Mouse (Mus musculus): ENCODE data around the gene Fgf23. TPM values are rescaled to one million over a fixed set of nuclear protein-coding genes. Genes with fewer than 3 reads are reported as not detected.

Gene Fgf23
- polyA plus RNA-seq (2015; fragmentation: Nextera tagmentation; extraction: Ambion mirVana), result not detected in 2 replicates

DNA sequence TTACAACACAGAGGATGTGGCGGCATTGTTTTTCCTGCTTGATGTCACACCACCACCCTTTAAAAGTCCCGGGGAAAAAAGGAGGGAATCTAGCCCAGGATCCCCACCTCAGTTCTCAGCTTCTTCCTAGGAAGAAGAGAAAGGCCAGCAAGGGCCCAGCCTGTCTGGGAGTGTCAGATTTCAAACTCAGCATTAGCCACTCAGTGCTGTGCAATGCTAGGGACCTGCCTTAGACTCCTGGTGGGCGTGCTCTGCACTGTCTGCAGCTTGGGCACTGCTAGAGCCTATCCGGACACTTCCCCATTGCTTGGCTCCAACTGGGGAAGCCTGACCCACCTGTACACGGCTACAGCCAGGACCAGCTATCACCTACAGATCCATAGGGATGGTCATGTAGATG, at the start of gene Fgf23:
Fgf23 (plus strand) TSS at position 86 of the 400 bp plus-strand sequence.
- 8% methylated on average over 5 of the region's 5 CpGs for WGBS

DNA sequence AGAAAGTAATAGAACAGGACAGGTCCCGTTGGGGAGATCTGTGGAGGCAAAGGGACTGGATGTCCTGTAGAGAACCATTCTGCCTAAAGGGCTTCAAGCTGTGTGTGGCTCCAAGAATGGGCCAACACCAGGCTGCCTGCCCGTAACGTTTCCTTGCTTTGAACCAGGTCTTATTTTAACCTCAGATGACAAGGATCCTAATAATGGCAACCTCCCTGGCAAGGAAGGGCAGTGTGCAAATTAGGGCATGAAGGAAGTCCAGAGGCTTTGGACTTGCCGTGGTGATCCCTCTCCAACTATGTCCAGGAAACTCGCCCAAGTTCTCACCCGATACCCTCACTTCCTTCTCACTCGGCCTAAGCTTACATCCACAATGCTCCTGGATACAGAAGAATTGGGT, 47.9 kb upstream of the Fgf23 start:
- Histone ChIP-seq H3K36me3 (ENCODE audit: control insufficient read depth, insufficient read depth, low read length) (no peaks in the 10 kb centered on the region), H3K27ac (ENCODE audit: low read length) (no peak overlapping the region), H3K27me3 (replicated peaks; ENCODE audit: control insufficient read depth, insufficient read depth, low read length) (peaks cover 10% of the 10 kb centered on the region), H3K9ac (ENCODE audit: low read depth, low read length) (no peak overlapping the region), H3K9me3 (ENCODE audit: control insufficient read depth, low read length) (no peaks in the 10 kb centered on the region), H3K4me1 (ENCODE audit: control insufficient read depth, insufficient read depth, low read length) (no peaks in the 10 kb centered on the region), H3K4me2 (ENCODE audit: low read depth, low read length) (no peak overlapping the region), H3K4me3 (ENCODE audit: low read length) (no peak overlapping the region)
- 78% methylated on average over 7 of the region's 7 CpGs for WGBS
- ATAC-seq, result no peak

More for the DNA sequence above, at the start of gene Fgf23:
- Histone ChIP-seq H3K4me3 (ENCODE audit: low read length) (no peak within 1 kb of the TSS), H3K4me2 (ENCODE audit: low read depth, low read length) (peak within 1 kb of the TSS; percentile 32; the same call in 1 of the 2 replicates), H3K9ac (ENCODE audit: low read depth, low read length) (no peak within 1 kb of the TSS), H3K9me3 (ENCODE audit: control insufficient read depth, low read length) (no peaks in the 10 kb centered on the region), H3K36me3 (ENCODE audit: control insufficient read depth, insufficient read depth, low read length) (no peaks in the 10 kb centered on the region), H3K27me3 (replicated peaks; ENCODE audit: control insufficient read depth, insufficient read depth, low read length) (no peaks in the 10 kb centered on the region), H3K27ac (ENCODE audit: low read length) (no peak within 1 kb of the TSS), H3K4me1 (ENCODE audit: control insufficient read depth, insufficient read depth, low read length) (no peaks in the 10 kb centered on the region; the same call in 1 of the 2 replicates)
- ATAC-seq, result peak; percentile 85

DNA sequence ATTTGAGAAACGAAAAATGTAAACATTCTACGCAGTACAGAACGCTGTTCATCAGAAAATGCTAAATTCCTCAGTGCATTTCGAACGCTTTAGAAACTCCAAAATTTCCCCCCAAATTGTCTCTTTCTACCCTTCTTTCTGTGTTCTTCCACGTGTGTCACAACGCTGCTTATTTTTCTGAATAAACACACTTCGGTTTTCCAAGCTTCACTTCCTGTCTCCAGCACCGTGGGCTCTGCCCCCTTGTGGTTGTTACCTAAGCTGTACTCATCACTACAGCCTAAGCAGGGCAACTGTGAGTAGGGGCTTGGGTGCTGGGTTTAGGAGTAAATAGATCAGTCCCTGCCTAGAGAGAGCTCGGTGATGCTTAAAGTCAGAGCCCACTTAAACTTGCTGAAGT, 37.9 kb upstream of the Fgf23 start:
- Histone ChIP-seq H3K4me2 (ENCODE audit: low read depth, low read length) (peak overlapping the region; percentile 48), H3K4me3 (ENCODE audit: low read length) (peak overlapping the region; percentile 32), H3K9me3 (ENCODE audit: control insufficient read depth, low read length) (no peaks in the 10 kb centered on the region), H3K27ac (ENCODE audit: low read length) (no peak overlapping the region), H3K27me3 (replicated peaks; ENCODE audit: control insufficient read depth, insufficient read depth, low read length) (no peaks in the 10 kb centered on the region), H3K36me3 (ENCODE audit: control insufficient read depth, insufficient read depth, low read length) (no peaks in the 10 kb centered on the region), H3K9ac (ENCODE audit: low read depth, low read length) (0 out of 2 replicates have a peak overlapping the region, but pooled peaks have one; percentile 47), H3K4me1 (ENCODE audit: control insufficient read depth, insufficient read depth, low read length) (no peaks in the 10 kb centered on the region)
- WGBS, result 24% methylated on average over 10 of the region's 10 CpGs
- peak; percentile 75 for ATAC-seq

DNA sequence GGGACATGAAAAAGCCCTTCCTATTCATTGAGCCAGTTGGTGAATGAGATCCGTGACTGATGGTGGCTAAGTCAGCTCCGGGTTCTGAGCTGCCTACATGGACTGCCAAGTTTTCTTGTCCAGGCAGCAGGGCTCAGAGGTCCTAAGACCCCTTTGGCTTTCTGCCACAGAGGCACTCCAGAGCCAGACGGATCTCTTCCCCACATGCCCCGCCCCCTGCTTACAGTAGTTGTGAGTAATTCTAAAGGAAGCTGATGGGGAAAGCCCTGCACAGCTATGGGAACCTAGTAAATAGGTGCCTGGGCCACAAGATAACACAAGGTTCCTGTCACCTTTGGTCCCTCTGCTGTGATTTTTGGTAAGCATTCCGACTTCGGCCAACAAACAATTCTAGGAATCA, 27.8 kb upstream of the Fgf23 start:
- Histone ChIP-seq H3K9me3 (ENCODE audit: control insufficient read depth, low read length) (no peaks in the 10 kb centered on the region), H3K27ac (ENCODE audit: low read length) (no peak overlapping the region), H3K4me2 (ENCODE audit: low read depth, low read length) (no peak overlapping the region), H3K27me3 (replicated peaks; ENCODE audit: control insufficient read depth, insufficient read depth, low read length) (no peaks in the 10 kb centered on the region), H3K4me3 (ENCODE audit: low read length) (no peak overlapping the region), H3K36me3 (ENCODE audit: control insufficient read depth, insufficient read depth, low read length) (no peaks in the 10 kb centered on the region), H3K9ac (ENCODE audit: low read depth, low read length) (no peak overlapping the region), H3K4me1 (ENCODE audit: control insufficient read depth, insufficient read depth, low read length) (peaks cover 4% of the 10 kb centered on the region; the same call in 1 of the 2 replicates)
- WGBS, result 45% methylated on average over 6 of the region's 6 CpGs
- no peak for ATAC-seq

DNA sequence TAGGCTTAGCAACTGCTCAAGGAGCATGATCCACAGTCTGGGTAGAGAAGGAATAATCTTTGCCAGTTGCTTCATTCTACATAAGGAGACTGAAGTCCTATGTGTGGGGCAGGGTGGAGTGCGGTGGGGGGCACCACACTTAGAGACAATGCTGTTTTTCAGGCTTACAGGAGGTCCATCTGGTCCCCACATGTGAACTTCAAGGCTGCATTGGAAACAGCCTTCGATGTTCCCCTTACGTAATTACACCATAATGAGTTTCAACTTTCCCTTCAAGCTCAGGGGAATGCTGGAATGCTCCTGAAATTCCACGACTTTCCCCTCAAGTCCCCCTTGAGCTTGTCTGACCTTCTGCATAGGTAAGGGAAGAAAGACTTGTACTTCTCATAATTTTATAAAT, 21.9 kb upstream of the Fgf23 start:
- WGBS, result 73% methylated on average over 4 of the region's 4 CpGs
- Histone ChIP-seq H3K4me3 (ENCODE audit: low read length) (no peak overlapping the region), H3K36me3 (ENCODE audit: control insufficient read depth, insufficient read depth, low read length) (no peaks in the 10 kb centered on the region), H3K27me3 (replicated peaks; ENCODE audit: control insufficient read depth, insufficient read depth, low read length) (no peaks in the 10 kb centered on the region), H3K4me2 (ENCODE audit: low read depth, low read length) (no peak overlapping the region), H3K27ac (ENCODE audit: low read length) (no peak overlapping the region), H3K9me3 (ENCODE audit: control insufficient read depth, low read length) (no peaks in the 10 kb centered on the region), H3K9ac (ENCODE audit: low read depth, low read length) (no peak overlapping the region), H3K4me1 (ENCODE audit: control insufficient read depth, insufficient read depth, low read length) (no peaks in the 10 kb centered on the region)
- no peak for ATAC-seq

DNA sequence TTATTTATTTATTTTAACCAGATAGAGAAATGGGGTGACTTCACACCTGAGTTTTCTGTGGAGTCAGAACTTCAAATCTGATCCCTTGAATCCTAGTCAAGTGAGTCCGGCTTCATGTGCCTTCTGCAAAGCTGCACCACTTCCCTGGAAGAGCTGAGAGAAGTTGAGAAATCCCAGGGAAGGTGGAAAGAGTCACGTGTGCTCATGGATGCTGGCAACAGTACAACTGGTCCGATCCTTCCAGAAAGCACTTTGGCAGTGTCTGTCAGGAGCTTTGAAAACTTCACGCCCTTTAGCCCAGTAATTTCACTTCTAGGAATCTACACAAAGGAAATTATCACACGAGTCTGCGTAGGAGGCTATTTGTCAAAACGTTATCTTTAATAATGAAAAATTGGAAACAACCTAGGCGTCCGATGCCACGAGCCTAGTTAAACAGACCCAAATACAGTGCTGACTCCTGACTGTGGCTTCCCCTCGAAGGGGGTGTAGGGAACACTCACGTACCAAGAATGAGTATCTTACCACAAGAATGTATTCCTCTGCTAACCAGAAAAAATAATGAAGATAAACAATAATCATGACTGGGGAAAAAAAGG, 15.6 kb upstream of the Fgf23 start:
- WGBS, result 55% methylated on average over 12 of the region's 12 CpGs
- Histone ChIP-seq H3K27me3 (replicated peaks; ENCODE audit: control insufficient read depth, insufficient read depth, low read length) (no peaks in the 10 kb centered on the region), H3K4me3 (ENCODE audit: low read length) (no peak overlapping the region), H3K9me3 (ENCODE audit: control insufficient read depth, low read length) (no peaks in the 10 kb centered on the region), H3K4me2 (ENCODE audit: low read depth, low read length) (no peak overlapping the region), H3K4me1 (ENCODE audit: control insufficient read depth, insufficient read depth, low read length) (no peaks in the 10 kb centered on the region), H3K27ac (ENCODE audit: low read length) (no peak overlapping the region), H3K36me3 (ENCODE audit: control insufficient read depth, insufficient read depth, low read length) (no peaks in the 10 kb centered on the region), H3K9ac (ENCODE audit: low read depth, low read length) (no peak overlapping the region)
- no peak for ATAC-seq

DNA sequence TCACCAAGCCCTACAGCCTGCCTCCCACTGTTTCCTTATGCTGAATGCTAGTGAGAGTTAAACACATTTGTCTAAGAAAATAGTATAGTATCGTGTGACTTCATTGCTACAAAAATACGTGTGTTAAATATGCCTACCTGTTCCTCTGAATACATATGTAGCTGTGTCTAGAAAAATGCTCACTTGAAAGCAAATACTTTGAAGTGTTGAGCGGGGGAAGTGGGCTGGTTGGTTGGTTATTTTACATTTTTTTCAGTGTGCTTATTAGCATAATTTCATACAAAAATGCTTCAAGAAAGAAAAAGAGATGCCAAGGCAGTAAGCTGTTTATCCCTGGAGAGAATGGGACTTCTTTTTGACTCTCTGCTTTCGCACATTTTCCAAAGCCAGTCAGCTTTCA, 12.7 kb upstream of the Fgf23 start:
- Histone ChIP-seq H3K4me1 (ENCODE audit: control insufficient read depth, insufficient read depth, low read length) (no peaks in the 10 kb centered on the region), H3K36me3 (ENCODE audit: control insufficient read depth, insufficient read depth, low read length) (no peaks in the 10 kb centered on the region), H3K9me3 (ENCODE audit: control insufficient read depth, low read length) (no peaks in the 10 kb centered on the region), H3K27me3 (replicated peaks; ENCODE audit: control insufficient read depth, insufficient read depth, low read length) (peaks cover 3% of the 10 kb centered on the region; the same call in 1 of the 2 replicates), H3K9ac (ENCODE audit: low read depth, low read length) (no peak overlapping the region), H3K27ac (ENCODE audit: low read length) (no peak overlapping the region), H3K4me3 (ENCODE audit: low read length) (no peak overlapping the region), H3K4me2 (ENCODE audit: low read depth, low read length) (no peak overlapping the region)
- no peak for ATAC-seq
- 84% methylated on average over 4 of the region's 4 CpGs for WGBS

DNA sequence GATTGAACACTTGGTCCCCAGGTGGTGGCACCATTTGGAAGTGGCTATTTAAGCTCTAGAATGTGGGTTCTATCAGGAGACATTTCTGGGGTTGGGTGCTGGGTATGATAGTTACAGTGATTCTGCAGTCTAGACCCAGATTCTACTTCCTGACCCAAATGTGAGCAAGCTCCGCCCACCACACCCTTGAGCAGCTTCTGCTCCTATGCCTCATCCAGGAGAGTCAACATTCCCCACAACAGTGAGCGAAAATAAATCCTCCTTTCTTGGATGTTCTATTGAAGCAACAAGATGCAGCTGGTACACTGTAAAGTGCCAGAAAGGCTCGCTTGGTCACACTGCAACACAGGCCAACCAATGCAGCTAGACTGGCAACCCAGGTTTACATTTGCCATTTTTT, 8.8 kb upstream of the Fgf23 start:
- Histone ChIP-seq H3K4me1 (ENCODE audit: control insufficient read depth, insufficient read depth, low read length) (no peaks in the 10 kb centered on the region), H3K9ac (ENCODE audit: low read depth, low read length) (no peak overlapping the region), H3K27ac (ENCODE audit: low read length) (no peak overlapping the region), H3K36me3 (ENCODE audit: control insufficient read depth, insufficient read depth, low read length) (no peaks in the 10 kb centered on the region), H3K4me3 (ENCODE audit: low read length) (no peak overlapping the region), H3K4me2 (ENCODE audit: low read depth, low read length) (no peak overlapping the region), H3K27me3 (replicated peaks; ENCODE audit: control insufficient read depth, insufficient read depth, low read length) (peaks cover 4% of the 10 kb centered on the region; the same call in 1 of the 2 replicates), H3K9me3 (ENCODE audit: control insufficient read depth, low read length) (no peaks in the 10 kb centered on the region)
- ATAC-seq, result no peak
- 82% methylated on average over 3 of the region's 3 CpGs for WGBS

DNA sequence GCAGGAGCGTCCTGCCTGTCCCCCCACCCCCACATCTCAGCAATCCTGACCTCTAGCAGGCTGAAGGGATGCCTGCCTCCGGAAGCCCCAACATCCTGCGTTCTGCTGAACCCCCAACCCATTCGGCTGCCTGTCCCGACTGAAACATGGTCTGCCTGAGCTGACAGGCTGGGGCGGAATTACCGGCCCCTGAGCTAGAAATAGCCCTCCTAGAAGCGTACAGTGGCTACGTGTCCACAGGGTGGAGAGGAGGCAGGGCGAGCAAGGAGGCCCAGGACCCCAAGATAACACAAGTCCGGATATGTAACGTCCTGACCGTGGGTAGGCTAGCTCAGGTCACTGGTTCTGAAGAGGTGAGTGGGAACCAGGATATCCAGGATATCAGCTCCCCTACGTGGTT, 7.9 kb upstream of the Fgf23 start:
- no peaks in the 10 kb centered on the region for H3K9me3 ChIP-seq (ENCODE audit: control insufficient read depth, low read length)
- H3K4me3 ChIP-seq (ENCODE audit: low read length), result no peak overlapping the region
- peaks cover 4% of the 10 kb centered on the region; the same call in 1 of the 2 replicates for H3K27me3 ChIP-seq (replicated peaks; ENCODE audit: control insufficient read depth, insufficient read depth, low read length)
- H3K36me3 ChIP-seq (ENCODE audit: control insufficient read depth, insufficient read depth, low read length), result no peaks in the 10 kb centered on the region
- no peaks in the 10 kb centered on the region for H3K4me1 ChIP-seq (ENCODE audit: control insufficient read depth, insufficient read depth, low read length)
- no peak overlapping the region for H3K27ac ChIP-seq (ENCODE audit: low read length)
- 4% methylated on average over 14 of the region's 14 CpGs for WGBS
- H3K9ac ChIP-seq (ENCODE audit: low read depth, low read length), result peak overlapping the region; percentile 37; the same call in 1 of the 2 replicates
- ATAC-seq, result no peak
- no peak overlapping the region for H3K4me2 ChIP-seq (ENCODE audit: low read depth, low read length)

Measured in intestine, embryonic 16.5 days (tissue).